Mouse (Mus musculus) lung, postnatal 10 days (tissue): Measurements from ENCODE around the gene Col4a3.

Experiments used
- DNase-seq: peaks from one replicate; pipeline ENCODE4 v3.0.0; 2021

The Col4a3 gene

DNA sequence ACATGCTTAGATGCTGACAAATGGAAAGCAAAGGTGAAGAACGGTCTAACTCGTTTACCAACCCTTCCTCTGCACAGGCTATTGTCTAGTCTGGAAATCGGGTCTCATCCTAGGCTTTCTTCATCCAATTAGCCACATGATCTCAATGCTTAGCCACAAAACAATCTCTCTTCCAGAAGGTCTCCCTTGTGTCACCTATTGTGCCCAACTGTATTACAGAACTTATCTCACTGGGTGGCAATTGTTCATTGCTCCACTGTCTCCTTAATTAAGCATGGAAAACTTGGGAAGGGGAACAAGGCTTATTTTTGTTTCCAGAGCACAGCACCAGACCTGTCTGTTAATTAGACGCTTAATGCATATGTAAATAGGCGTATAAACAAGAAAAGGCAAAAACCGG is 101.2 kb downstream of the Col4a3 start:
- DNase-seq = no peak

DNA sequence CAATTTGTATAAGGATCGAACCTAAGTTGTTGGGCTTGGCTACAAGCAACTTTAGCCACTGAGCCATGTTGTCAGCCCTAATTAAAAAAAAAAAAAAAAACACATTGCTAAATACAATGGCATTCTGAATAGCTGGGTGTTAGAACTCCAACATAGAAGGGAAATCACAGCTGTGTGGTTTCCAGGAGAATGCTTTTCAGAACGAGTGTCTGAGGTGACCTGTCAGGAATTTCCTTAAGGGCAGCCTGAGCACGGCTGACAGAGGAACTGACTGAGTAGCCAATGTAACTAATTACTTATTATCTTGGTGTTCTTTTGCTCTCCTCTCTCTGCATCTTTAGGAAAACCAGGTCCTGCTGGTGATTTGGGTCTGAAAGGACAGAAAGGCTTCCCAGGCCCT is 109.2 kb downstream of the Col4a3 start:
- DNase-seq = no peak

DNA sequence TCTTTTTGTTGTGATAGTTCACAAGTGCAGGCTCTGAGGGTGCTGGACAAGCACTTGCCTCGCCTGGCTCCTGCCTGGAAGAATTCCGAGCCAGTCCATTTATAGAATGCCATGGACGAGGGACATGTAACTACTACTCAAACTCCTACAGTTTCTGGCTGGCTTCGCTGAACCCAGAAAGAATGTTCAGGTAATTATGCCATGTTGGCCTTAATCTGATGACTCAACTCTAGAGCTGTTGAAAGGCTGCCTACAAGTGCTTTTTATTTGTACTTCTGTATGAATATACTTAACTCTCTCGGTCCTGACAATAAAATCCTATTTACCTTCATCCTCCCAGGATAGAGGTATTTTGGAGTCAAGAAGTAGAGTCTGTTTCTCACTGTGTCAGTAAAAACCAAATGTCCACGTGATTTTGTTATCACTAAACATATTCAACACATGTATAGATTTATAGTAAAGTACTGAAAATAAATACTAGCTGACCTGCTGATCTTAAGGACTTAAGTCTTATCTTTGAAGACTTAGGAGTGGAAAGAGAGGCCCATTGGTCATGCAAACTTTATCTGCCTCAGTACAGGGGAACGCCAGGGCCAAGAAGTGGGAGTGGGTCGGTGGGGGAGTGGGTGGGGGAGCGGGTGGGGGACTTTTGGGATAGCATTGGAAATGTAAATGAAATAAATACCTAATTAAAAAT is 131.2 kb downstream of the Col4a3 start:
- peak; percentile 7 for DNase-seq

GRCm38 (mm10) chr1:82724339-82725025 is 137.8 kb downstream of the Col4a3 start, which contains the start of gene Mff:
Gene Mff (plus strand): TSS chr1:82724890.
- peak; percentile 96 for DNase-seq

- DNase-seq = no peak
Measured at GRCm38 (mm10) chr1:82725026-82725874, 138.5 kb downstream of the Col4a3 start.

- DNase-seq = no peak
Measured at GRCm38 (mm10) chr1:82725875-82726185, 139.1 kb downstream of the Col4a3 start.

GRCm38 (mm10) chr1:82726482-82726881 is 139.8 kb downstream of the Col4a3 start:
- DNase-seq = no peak

DNA sequence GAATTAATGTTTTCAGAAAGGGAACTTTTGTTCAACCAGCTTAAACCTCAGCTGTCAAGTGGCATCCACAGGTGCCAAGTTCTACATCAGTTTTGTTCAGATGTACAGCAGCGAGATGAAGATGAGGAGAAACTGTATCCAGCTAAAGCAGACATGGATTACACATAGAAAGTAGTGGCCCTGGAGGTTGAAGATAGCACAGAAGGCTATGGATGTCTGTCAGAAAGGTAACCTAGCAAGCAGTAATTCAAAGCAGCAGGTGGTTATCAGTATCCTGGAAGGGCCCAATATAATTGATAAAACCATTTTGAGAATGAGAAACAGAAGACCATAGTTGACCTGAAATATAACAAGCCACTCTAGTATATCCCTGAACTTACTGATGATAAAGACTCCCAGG is 146.6 kb downstream of the Col4a3 start:
- DNase-seq = no peak

- no peak for DNase-seq
Measured at GRCm38 (mm10) chr1:82738066-82738465, 151.3 kb downstream of the Col4a3 start.

DNA sequence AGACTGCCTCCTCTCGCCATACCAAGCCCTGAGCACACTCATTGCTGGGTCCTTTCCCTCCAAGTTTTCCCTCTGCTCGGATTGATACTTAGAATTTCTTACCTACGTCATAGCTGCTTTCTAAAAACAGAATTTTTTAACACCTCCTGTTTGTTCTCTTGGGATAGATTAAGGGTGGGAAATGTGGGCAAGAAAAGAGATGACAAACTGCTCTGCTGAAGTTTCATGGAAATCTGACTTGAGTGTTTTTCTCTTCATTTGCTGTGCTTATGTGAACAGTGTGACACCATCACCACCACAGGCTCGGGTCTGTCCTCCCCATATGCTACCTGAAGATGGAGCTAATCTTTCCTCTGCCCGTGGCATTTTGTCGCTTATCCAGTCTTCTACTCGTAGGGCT is 154.8 kb downstream of the Col4a3 start:
- no peak for DNase-seq

DNA sequence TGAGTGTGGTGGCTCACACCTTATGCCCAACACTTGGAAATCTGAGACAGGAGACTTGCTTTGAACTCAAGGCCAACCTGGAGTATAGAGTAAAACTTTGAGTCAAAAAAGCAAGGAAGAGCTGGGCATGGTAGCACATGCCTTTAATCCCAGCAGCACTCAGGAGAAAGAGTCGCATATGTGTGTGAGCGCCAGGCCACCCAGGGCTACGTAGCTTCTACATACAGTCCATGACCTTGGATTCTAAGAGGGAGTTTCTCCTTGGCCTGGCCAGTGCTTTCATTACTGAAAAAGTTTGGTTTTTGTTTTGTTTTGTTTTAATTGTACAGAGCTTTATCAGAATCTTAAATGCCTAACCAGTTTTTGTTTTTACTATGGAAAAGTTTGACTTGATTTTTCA is 157.2 kb downstream of the Col4a3 start:
- DNase-seq = no peak

DNA sequence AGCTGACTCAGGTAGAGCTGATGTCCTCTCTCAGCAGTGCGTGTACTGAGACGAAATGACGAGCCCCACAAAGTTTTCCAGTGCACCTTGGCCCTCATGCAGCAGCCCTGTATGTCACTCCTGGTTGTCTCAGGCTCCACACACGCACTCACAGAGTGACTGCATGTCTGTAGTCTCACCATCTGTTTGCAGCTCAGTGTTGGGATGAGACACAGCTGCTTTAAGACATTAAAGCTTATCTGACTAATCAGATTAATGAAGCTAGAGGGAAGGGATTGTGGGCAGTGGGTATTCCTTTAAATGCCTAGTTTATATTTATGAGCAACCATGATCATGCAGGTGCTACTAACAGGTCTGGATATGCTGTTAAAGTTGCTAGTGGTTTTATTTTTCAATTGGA is 159.7 kb downstream of the Col4a3 start:
- DNase-seq = no peak

DNA sequence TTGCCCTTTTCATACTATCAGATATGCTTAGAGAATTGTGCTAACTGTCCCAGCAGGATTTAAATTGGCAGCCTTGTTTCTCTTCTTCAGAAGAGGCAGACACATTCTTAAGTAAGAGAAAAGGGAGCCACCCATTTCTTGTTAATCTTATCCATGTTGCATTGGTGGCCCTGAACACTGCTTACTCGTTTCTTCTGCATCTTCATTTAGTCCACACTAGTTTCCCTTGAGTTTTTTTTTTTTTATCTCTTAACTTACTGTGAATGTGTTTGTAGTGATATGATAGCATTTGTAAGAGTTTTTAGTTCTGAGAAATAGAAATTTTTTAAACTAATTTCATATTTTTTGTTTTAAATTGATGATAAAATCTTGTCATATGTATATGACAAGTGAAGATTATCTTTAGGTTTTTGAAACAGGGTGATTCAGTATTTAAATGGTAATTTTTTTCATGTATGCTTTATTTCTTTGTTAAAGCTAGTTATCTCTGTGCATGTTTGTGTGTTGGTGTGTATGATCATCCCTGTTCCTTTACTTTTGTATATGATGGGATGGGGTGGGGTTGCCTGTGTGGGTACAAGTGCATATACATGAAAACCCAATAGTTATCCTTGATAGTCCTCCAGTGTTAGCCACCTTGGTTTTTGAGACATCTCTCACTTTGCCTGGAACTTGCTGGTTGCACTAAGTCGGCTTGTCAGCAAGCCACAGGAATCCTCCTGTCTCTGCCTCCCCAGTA is 161.2 kb downstream of the Col4a3 start:
- no peak for DNase-seq

DNA sequence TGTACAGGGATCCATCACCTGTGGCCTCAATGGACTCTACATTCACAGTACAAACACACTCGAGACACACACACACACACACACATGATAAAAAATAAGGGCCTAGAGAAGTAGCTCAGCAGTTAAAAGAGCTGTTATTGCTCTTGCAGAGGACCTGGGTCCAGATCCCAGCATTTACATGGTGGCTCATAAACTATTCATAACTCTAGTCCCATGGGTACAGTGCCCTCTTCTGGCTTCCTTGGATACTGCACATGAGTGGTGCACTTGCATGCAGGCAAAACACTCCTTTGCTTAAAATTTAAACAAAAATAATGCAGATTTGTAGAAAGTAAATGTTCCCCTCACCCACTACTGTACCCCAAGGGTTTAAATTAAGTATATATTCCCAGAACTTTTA is 172.8 kb downstream of the Col4a3 start:
- DNase-seq = no peak

DNA sequence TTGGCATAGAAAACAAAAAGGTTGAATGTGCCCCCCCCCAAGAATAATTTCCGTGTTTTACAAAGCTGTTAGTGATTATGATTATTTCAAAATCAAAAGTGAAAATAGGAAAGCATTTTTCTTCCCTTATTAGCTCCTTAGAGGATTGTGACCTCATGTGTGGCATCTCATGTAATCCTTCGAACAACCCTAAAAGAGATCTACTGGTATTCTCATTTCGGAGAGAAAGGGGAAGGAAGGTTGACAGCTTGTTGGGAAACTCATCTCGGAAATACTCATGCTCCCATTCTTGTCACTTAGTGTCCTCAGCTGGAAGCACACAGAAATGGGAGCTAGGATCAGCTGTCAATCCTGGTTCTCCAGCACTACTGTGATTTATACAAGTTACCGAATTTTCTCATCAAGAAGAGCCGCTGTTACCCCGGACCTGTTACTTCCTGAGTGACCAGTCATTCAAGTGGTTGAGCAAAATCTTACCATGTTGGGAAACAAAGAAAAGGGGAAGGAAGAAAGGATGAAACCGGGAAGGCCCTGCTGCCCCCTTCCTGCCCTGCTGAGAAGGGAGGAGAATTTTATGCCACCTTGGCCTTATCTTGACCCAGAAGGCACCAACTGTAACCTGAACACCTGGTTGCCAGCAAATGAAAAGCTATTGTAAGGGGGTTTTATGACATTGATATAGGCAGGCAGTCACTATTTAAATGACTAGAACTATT is 174.9 kb downstream of the Col4a3 start:
- DNase-seq = no peak

DNA sequence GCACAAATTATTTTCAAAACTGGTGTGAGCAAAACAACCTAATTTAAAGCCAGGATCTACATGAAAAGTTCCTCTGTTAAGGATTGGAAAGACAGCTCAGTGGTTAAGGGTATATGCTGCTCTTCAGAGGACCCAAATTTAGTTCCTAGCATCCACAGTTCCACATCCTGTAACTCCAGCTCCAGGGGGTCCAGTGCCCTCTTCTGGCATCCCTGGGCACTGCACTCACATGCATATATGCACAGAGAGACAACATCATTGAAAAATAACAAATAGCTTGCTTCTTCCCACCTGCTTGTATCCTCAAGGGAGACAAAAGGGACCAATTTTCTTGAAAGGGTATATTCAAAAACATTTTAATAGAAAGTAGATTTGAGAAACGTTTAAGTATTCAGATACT is 175.6 kb downstream of the Col4a3 start:
- no peak for DNase-seq

GRCm38 (mm10) chr1:82766227-82766626 is 179.5 kb downstream of the Col4a3 start:
- no peak for DNase-seq

DNA sequence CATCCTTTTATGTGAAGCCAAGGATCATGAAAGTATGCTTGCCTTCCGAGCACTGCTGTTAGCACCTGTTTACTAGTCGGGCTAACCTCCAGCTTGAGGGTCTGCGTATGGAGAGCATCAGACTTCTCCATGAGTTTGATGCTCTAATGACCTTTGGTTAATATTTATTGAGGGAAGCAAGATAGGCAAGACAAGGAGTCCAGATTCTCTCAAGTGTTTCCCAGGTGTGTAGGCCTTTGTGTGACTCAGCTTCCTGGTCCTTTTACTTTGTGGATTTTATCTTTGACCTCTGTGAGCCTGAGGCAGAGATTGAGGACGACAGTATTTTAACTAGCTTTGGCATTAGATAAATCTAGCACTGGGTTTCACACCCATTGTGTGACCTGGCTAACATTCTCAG is 179.9 kb downstream of the Col4a3 start:
- no peak for DNase-seq

DNA sequence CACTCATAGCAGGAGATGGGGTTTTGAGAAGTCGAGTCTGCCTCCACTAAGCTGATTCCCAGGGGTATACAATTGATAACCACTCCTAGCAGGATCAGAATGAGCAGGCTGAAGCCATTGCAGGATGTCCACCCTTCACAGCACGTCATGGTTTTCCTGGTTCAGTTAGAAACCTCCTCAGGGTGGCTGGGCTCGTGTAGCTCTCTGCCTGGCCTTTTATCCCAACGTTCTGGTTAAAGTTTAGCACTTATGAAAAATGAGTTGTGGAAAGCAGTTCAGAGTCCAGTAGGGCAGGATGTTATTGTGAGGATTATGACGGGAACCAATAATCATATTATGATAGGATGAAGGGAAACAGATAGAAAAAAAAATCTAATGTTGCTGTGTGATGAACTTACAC is 181.5 kb downstream of the Col4a3 start, which contains the start of gene Tm4sf20:
Gene Tm4sf20, minus strand, starts transcription at position 193 of the 400 bp plus-strand sequence.
- no peak for DNase-seq

GRCm38 (mm10) chr1:82771022-82771586 is 184.4 kb downstream of the Col4a3 start, which contains the start of gene Gm47791:
Gene Gm47791 (minus strand): TSS chr1:82771243.
- no peak for DNase-seq
